Mouse (Mus musculus): Measurements from ENCODE around the gene Ypel2. TPM values are rescaled to one million over a fixed set of nuclear protein-coding genes. Genes with fewer than 3 reads are reported as not detected.
"Not testable (repeated sequence)": the region's sequence is repeated elsewhere in the genome, so short reads cannot be mapped to it uniquely, and the experiment has no call there.

Ypel2 gene
- total RNA-seq (2021) = 10 to 100 TPM; 27.7 to 27.9 TPM
- long read RNA-seq, full-length matches to known transcripts = 17 of 30 reads
- long read RNA-seq, partial matches to known transcripts = 0 of 30 reads
- long read RNA-seq, other reads (novel, unspliced or antisense) = 13 of 30 reads

GRCm38 (mm10) chr11:86993041-86994037, at the start of gene Ypel2:
Ypel2 (minus strand) TSS chr11:86993707.
- DNase-seq (ENCODE audit: low spot score in 2 of 2) = peak; percentile 97 to 99

GRCm38 (mm10) chr11:87043052-87043451, 49.5 kb upstream of the Ypel2 start:
- DNase-seq (ENCODE audit: low spot score in 2 of 2) = no peak

GRCm38 (mm10) chr11:87039307-87039963, 45.9 kb upstream of the Ypel2 start:
- no peak for DNase-seq (ENCODE audit: low spot score in 2 of 2)

- DNase-seq (ENCODE audit: low spot score in 2 of 2) = no peak
Measured at GRCm38 (mm10) chr11:87036180-87036579, 42.7 kb upstream of the Ypel2 start.

- no peak for DNase-seq (ENCODE audit: low spot score in 2 of 2)
Measured at GRCm38 (mm10) chr11:87028212-87028611, 34.7 kb upstream of the Ypel2 start.

GRCm38 (mm10) chr11:87026096-87026875, 32.8 kb upstream of the Ypel2 start:
- no peak for DNase-seq (ENCODE audit: low spot score in 2 of 2)

GRCm38 (mm10) chr11:87025351-87025750, 31.8 kb upstream of the Ypel2 start:
- peak in 1 of 2 experiments; percentile 68 for DNase-seq (ENCODE audit: low spot score in 2 of 2)

- not testable (repeated sequence) for DNase-seq (ENCODE audit: low spot score in 2 of 2)
Measured at GRCm38 (mm10) chr11:87023240-87023639, 29.7 kb upstream of the Ypel2 start.

GRCm38 (mm10) chr11:87022765-87023164, 29.3 kb upstream of the Ypel2 start:
- DNase-seq (ENCODE audit: low spot score in 2 of 2) = no peak

- DNase-seq (ENCODE audit: low spot score in 2 of 2) = no peak
Measured at GRCm38 (mm10) chr11:87021551-87021950, 28.0 kb upstream of the Ypel2 start.

GRCm38 (mm10) chr11:87020449-87020848, 26.9 kb upstream of the Ypel2 start:
- no peak for DNase-seq (ENCODE audit: low spot score in 2 of 2)

GRCm38 (mm10) chr11:87019431-87019830, 25.9 kb upstream of the Ypel2 start:
- DNase-seq (ENCODE audit: low spot score in 2 of 2) = no peak

- DNase-seq (ENCODE audit: low spot score in 2 of 2) = no peak
Measured at GRCm38 (mm10) chr11:87018081-87018480, 24.6 kb upstream of the Ypel2 start.

- DNase-seq (ENCODE audit: low spot score in 2 of 2) = no peak
Measured at GRCm38 (mm10) chr11:87015691-87016090, 22.2 kb upstream of the Ypel2 start.

- DNase-seq (ENCODE audit: low spot score in 2 of 2) = peak in 1 of 2 experiments; percentile 87
Measured at GRCm38 (mm10) chr11:87010476-87010875, 17.0 kb upstream of the Ypel2 start.

GRCm38 (mm10) chr11:87007371-87007770, 13.9 kb upstream of the Ypel2 start:
- DNase-seq (ENCODE audit: low spot score in 2 of 2) = no peak

- no peak for DNase-seq (ENCODE audit: low spot score in 2 of 2)
Measured at GRCm38 (mm10) chr11:87004960-87005755, 11.7 kb upstream of the Ypel2 start.

- DNase-seq (ENCODE audit: low spot score in 2 of 2) = peak in 1 of 2 experiments; percentile 68
Measured at GRCm38 (mm10) chr11:87002078-87002829, 8.7 kb upstream of the Ypel2 start.

- DNase-seq (ENCODE audit: low spot score in 2 of 2) = no peak
Measured at GRCm38 (mm10) chr11:87001217-87001616, 7.7 kb upstream of the Ypel2 start.

Measured in layer of hippocampus, adult 18-20 months (tissue).